Mouse (Mus musculus): ENCODE measurements at regions not wholly inside any gene's neighbourhood (a gene's known extent, or its start where the extent isn't known, plus 50 kb on each side); places are given as distances from the start of the nearest gene placed in this dataset.
"Not testable (repeated sequence)": the region's sequence is repeated elsewhere in the genome, so short reads cannot be mapped to it uniquely, and the experiment has no call there.

- ATAC-seq (ENCODE audit: insufficient read depth, low FRiP score) = no peak
- Histone ChIP-seq H3K27me3 (ENCODE audit: control insufficient read depth, insufficient read depth, low read length) (no peaks in the 10 kb centered on the region), H3K9me3 (replicated peaks; ENCODE audit: control insufficient read depth, low read length) (no peaks in the 10 kb centered on the region), H3K9ac (ENCODE audit: low read length) (no peak overlapping the region), H3K4me3 (replicated peaks; ENCODE audit: low read length) (no peak overlapping the region), H3K4me1 (ENCODE audit: control insufficient read depth, insufficient read depth, low read length) (no peaks in the 10 kb centered on the region), H3K27ac (ENCODE audit: low read length) (no peak overlapping the region), H3K4me2 (ENCODE audit: low read depth, low read length) (no peak overlapping the region), H3K36me3 (ENCODE audit: control insufficient read depth, insufficient read depth, low read length) (no peaks in the 10 kb centered on the region)
- WGBS = 12% methylated on average over 2 of the region's 2 CpGs
Measured at GRCm38 (mm10) chr4:49958275-49958674, 112.7 kb upstream of the Grin3a start.

GRCm38 (mm10) chr4:49956855-49957254 is 111.3 kb upstream of the Grin3a start:
- no peaks in the 10 kb centered on the region for H3K36me3 ChIP-seq (ENCODE audit: control insufficient read depth, insufficient read depth, low read length)
- no peaks in the 10 kb centered on the region for H3K4me1 ChIP-seq (ENCODE audit: control insufficient read depth, insufficient read depth, low read length)
- no peaks in the 10 kb centered on the region for H3K27me3 ChIP-seq (ENCODE audit: control insufficient read depth, insufficient read depth, low read length)
- no peak overlapping the region for H3K4me2 ChIP-seq (ENCODE audit: low read depth, low read length)
- no peak overlapping the region for H3K27ac ChIP-seq (ENCODE audit: low read length)
- no peak overlapping the region for H3K9ac ChIP-seq (ENCODE audit: low read length)
- no peak overlapping the region for H3K4me3 ChIP-seq (replicated peaks; ENCODE audit: low read length)
- H3K9me3 ChIP-seq (replicated peaks; ENCODE audit: control insufficient read depth, low read length) = no peaks in the 10 kb centered on the region
- WGBS = 47% methylated on average over 2 of the region's 2 CpGs
- no peak for ATAC-seq (ENCODE audit: insufficient read depth, low FRiP score)

DNA sequence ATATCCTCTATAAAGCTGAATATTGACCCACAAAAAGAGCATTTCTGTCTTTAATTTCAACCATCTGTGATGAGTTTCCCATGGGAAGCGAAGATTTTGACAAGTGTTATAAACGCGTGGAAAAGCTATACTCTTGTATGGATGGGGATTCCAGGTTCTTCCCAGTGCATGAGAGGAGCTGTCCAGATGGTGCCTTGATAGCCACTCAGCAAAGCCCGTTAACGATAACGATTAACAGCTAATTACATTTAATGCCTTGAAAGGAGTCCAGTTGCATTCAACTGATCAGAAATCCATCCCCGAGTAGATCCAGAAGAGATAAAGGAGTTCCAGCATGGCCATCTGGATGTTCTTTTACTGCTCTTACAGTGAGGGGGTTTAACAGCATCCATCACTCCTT is 100.8 kb upstream of the Grin3a start:
- ATAC-seq (ENCODE audit: insufficient read depth, low FRiP score) = no peak
- Histone ChIP-seq H3K27me3 (ENCODE audit: control insufficient read depth, insufficient read depth, low read length) (no peaks in the 10 kb centered on the region), H3K4me1 (ENCODE audit: control insufficient read depth, insufficient read depth, low read length) (no peaks in the 10 kb centered on the region), H3K4me2 (ENCODE audit: low read depth, low read length) (no peak overlapping the region), H3K4me3 (replicated peaks; ENCODE audit: low read length) (no peak overlapping the region), H3K9ac (ENCODE audit: low read length) (no peak overlapping the region), H3K9me3 (replicated peaks; ENCODE audit: control insufficient read depth, low read length) (no peaks in the 10 kb centered on the region), H3K27ac (ENCODE audit: low read length) (no peak overlapping the region), H3K36me3 (ENCODE audit: control insufficient read depth, insufficient read depth, low read length) (no peaks in the 10 kb centered on the region)
- 81% methylated on average over 7 of the region's 7 CpGs for WGBS

DNA sequence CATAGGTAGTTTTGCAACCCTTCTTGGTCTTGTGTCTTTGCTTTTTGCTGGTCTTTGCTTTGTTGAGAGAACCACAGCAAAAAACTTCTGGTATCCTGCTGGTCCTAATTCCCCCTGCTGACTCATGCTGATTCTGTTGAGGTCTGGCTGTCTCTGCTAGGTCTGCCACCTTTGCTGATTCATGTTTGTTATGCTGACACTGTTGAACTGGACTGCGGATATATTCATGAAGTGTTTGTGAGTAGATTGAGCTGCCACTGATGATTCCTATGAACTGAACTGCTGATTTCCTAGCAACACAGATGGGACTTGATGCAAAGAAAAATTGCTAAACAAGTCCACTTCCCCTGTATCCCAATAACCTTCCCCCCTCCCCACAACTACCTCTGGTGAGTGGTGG is 91.9 kb upstream of the Grin3a start:
- no peak for ATAC-seq (ENCODE audit: insufficient read depth, low FRiP score)
- no peak overlapping the region for H3K4me3 ChIP-seq (replicated peaks; ENCODE audit: low read length)
- no peaks in the 10 kb centered on the region for H3K36me3 ChIP-seq (ENCODE audit: control insufficient read depth, insufficient read depth, low read length)
- H3K9me3 ChIP-seq (replicated peaks; ENCODE audit: control insufficient read depth, low read length) = no peaks in the 10 kb centered on the region
- no peak overlapping the region for H3K4me2 ChIP-seq (ENCODE audit: low read depth, low read length)
- H3K4me1 ChIP-seq (ENCODE audit: control insufficient read depth, insufficient read depth, low read length) = no peaks in the 10 kb centered on the region
- no peak overlapping the region for H3K27ac ChIP-seq (ENCODE audit: low read length)
- no peak overlapping the region for H3K9ac ChIP-seq (ENCODE audit: low read length)
- WGBS = 74% methylated on average over 1 of the region's 1 CpGs
- no peaks in the 10 kb centered on the region for H3K27me3 ChIP-seq (ENCODE audit: control insufficient read depth, insufficient read depth, low read length)

DNA sequence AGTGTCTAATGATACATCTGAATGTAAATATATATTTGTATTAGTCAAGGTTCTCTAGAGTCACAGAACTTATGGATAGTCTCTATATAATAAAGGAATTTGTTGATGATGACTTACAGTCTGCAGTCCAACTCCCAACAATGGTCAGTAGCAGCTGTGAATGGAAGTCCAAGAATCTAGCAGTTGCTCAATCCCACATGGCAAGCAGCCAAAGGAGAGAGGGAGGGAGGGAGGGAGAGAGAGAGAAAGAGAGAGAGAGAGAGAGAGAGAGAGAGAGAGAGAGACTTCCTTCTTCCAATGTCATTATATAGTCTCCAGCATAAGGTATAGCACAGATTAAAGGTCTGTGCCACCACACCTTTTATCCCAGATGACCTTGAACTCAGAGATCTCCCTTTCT is 84.1 kb upstream of the Grin3a start:
- H3K4me1 ChIP-seq (ENCODE audit: control insufficient read depth, insufficient read depth, low read length); H3K27ac ChIP-seq (ENCODE audit: low read length); ATAC-seq (ENCODE audit: insufficient read depth, low FRiP score); H3K9ac ChIP-seq (ENCODE audit: low read length); H3K36me3 ChIP-seq (ENCODE audit: control insufficient read depth, insufficient read depth, low read length); H3K4me2 ChIP-seq (ENCODE audit: low read depth, low read length); H3K4me3 ChIP-seq (replicated peaks; ENCODE audit: low read length); H3K27me3 ChIP-seq (ENCODE audit: control insufficient read depth, insufficient read depth, low read length); H3K9me3 ChIP-seq (replicated peaks; ENCODE audit: control insufficient read depth, low read length): not testable (repeated sequence)

DNA sequence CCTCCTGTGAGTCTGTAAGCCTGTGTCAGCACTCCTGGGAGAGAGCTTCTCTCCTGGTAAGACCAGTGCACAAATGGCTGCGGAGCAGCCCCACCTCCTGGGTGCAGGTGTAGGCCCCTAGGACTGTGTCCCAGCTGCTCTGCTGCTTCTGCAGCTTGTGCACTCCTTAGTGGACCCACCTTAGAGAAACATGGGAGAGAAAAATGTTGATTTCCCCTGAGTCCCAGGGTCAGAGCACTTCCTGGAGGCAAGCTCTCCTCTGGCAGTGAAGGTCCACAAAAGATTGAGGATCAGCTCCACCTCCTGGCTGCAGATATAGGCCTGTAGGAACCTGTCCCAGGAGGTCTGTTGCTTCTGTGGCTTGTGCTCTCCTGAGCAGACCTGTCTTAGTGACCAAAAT is 81.5 kb upstream of the Grin3a start:
- no peaks in the 10 kb centered on the region for H3K27me3 ChIP-seq (ENCODE audit: control insufficient read depth, insufficient read depth, low read length)
- no peak overlapping the region for H3K4me2 ChIP-seq (ENCODE audit: low read depth, low read length)
- no peaks in the 10 kb centered on the region for H3K9me3 ChIP-seq (replicated peaks; ENCODE audit: control insufficient read depth, low read length)
- no peak overlapping the region for H3K4me3 ChIP-seq (replicated peaks; ENCODE audit: low read length)
- WGBS = 76% methylated on average over 1 of the region's 1 CpGs
- H3K36me3 ChIP-seq (ENCODE audit: control insufficient read depth, insufficient read depth, low read length) = no peaks in the 10 kb centered on the region
- H3K4me1 ChIP-seq (ENCODE audit: control insufficient read depth, insufficient read depth, low read length) = no peaks in the 10 kb centered on the region
- H3K27ac ChIP-seq (ENCODE audit: low read length) = no peak overlapping the region
- H3K9ac ChIP-seq (ENCODE audit: low read length) = no peak overlapping the region
- peak; percentile 68; the same call in 1 of the 2 replicates for ATAC-seq (ENCODE audit: insufficient read depth, low FRiP score)

GRCm38 (mm10) chr4:49914221-49914620 is 68.7 kb upstream of the Grin3a start:
- Histone ChIP-seq H3K9ac (ENCODE audit: low read length) (no peak overlapping the region), H3K4me2 (ENCODE audit: low read depth, low read length) (no peak overlapping the region), H3K27ac (ENCODE audit: low read length) (no peak overlapping the region), H3K36me3 (ENCODE audit: control insufficient read depth, insufficient read depth, low read length) (no peaks in the 10 kb centered on the region), H3K27me3 (ENCODE audit: control insufficient read depth, insufficient read depth, low read length) (no peaks in the 10 kb centered on the region), H3K4me3 (replicated peaks; ENCODE audit: low read length) (no peak overlapping the region), H3K9me3 (replicated peaks; ENCODE audit: control insufficient read depth, low read length) (no peaks in the 10 kb centered on the region), H3K4me1 (ENCODE audit: control insufficient read depth, insufficient read depth, low read length) (peaks cover 4% of the 10 kb centered on the region; the same call in 1 of the 2 replicates)
- 60% methylated on average over 2 of the region's 2 CpGs for WGBS
- no peak for ATAC-seq (ENCODE audit: insufficient read depth, low FRiP score)

DNA sequence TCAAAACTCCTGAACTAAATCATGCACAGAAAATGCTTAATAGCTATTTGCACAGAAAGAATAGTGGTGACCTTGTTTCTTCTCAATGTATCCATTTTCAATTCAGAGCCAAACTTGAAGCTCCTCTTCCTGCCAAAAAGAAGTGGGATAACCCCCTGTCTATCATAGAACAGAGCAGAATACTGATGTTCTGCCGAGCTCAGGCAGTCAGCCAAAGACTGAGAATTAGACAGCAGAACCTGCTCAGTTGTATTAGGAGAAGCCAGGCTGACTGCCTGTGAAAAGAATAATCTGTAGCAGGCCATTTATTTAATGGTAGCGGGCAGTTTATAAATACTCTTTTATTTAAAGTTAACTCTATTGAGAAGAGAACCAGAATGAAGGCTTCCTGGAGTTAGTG is 68.1 kb upstream of the Grin3a start:
- WGBS = 29% methylated on average over 2 of the region's 2 CpGs
- Histone ChIP-seq H3K9me3 (replicated peaks; ENCODE audit: control insufficient read depth, low read length) (no peaks in the 10 kb centered on the region), H3K9ac (ENCODE audit: low read length) (no peak overlapping the region), H3K27ac (ENCODE audit: low read length) (no peak overlapping the region), H3K4me2 (ENCODE audit: low read depth, low read length) (no peak overlapping the region), H3K4me1 (ENCODE audit: control insufficient read depth, insufficient read depth, low read length) (peaks cover 4% of the 10 kb centered on the region; the same call in 1 of the 2 replicates), H3K36me3 (ENCODE audit: control insufficient read depth, insufficient read depth, low read length) (no peaks in the 10 kb centered on the region), H3K4me3 (replicated peaks; ENCODE audit: low read length) (no peak overlapping the region), H3K27me3 (ENCODE audit: control insufficient read depth, insufficient read depth, low read length) (no peaks in the 10 kb centered on the region)
- peak; percentile 50; the same call in 1 of the 2 replicates for ATAC-seq (ENCODE audit: insufficient read depth, low FRiP score)
